18 mouse cellular contexts compared by ENCODE assay signal in the genomic region with DNA sequence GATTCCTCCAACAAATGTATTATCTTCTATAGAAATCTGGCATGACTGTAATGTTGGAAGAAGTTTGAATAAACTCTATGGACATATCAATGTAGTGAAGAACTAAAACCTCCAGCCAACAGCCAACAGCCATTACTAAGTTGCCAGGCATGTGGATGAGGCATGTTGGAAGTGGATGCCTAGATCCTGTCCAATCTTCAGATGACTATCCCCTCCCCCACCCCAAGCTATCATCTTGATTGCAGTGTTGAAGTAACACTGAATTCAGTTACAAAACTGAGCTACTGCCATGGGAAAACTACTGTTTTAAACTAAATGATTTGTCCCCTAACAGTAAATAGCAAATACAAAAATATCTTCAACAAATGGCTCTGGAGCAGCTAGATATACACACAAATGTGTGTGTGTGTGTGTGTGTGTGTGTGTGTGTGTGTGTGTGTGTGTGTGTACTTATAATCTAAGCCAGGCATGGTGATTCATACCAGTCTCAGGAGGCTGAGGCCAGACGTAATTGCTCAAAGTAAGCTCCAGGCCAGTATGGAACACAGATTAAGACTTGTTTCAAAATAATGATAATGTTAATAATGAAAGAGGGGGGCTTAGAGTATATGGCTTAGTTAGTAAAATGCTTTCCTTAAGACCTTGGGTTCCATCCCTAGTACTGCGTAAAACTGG. TPM values are rescaled to one million over a fixed set of nuclear protein-coding genes. Genes with fewer than 3 reads are reported as not detected.
"Had no signal": no experiment of that assay in that cellular context is flagged by ENCODE, and none has a peak within 500 bp of the region (broad histone marks: within the 10 kb centered on the region; RNA-seq: fewer than 3 reads in every experiment).

No protein-coding gene starts in this region.

- H3K4me3 ChIP-seq: midbrain, embryonic 10.5 days; midbrain, embryonic 12.5 days; midbrain, embryonic 15.5 days; neural tube, embryonic 13.5 days; neural tube, embryonic 15.5 days; stomach, embryonic 15.5 days had no signal

- DNase-seq: lung, adult 18-20 months; lung, embryonic 14.5 days; lung, postnatal 10 days; lung, postnatal 4 days; retina, postnatal 1 day; right cerebral cortex, adult 18-20 months; thymus, adult 2 months; thymus, postnatal 25 days had no signal

- ATAC-seq: midbrain, embryonic 15.5 days had no signal

- H3K27ac ChIP-seq: midbrain, embryonic 10.5 days; midbrain, embryonic 12.5 days; midbrain, embryonic 15.5 days; neural tube, embryonic 13.5 days; neural tube, embryonic 15.5 days; stomach, embryonic 15.5 days; stomach, postnatal 0 days had no signal

- H3K36me3 ChIP-seq: midbrain, embryonic 10.5 days; midbrain, embryonic 12.5 days; midbrain, embryonic 15.5 days; neural tube, embryonic 13.5 days; neural tube, embryonic 15.5 days; stomach, embryonic 15.5 days had no signal

- H3K9ac ChIP-seq: lung, embryonic 14.5 days; midbrain, embryonic 12.5 days; midbrain, embryonic 15.5 days; neural tube, embryonic 13.5 days; neural tube, embryonic 15.5 days; stomach, embryonic 15.5 days had no signal

- H3K4me2 ChIP-seq: lung, embryonic 14.5 days; midbrain, embryonic 12.5 days; midbrain, embryonic 15.5 days; neural tube, embryonic 13.5 days; neural tube, embryonic 15.5 days; stomach, embryonic 15.5 days had no signal

- H3K4me1 ChIP-seq: midbrain, embryonic 10.5 days; midbrain, embryonic 12.5 days; midbrain, embryonic 15.5 days; neural tube, embryonic 13.5 days; neural tube, embryonic 15.5 days; stomach, embryonic 15.5 days had no signal

- H3K9me3 ChIP-seq: midbrain, embryonic 10.5 days; midbrain, embryonic 12.5 days; midbrain, embryonic 15.5 days; neural tube, embryonic 13.5 days; neural tube, embryonic 15.5 days; stomach, embryonic 15.5 days had no signal

- H3K27me3 ChIP-seq: midbrain, embryonic 12.5 days; midbrain, embryonic 15.5 days; neural tube, embryonic 13.5 days; neural tube, embryonic 15.5 days; stomach, embryonic 15.5 days had no signal

RNA-seq across cellular contexts. Expression of gene 1700125H20Rik, which starts 17.8 kb away (rescaled TPM):
- polyA plus RNA-seq: liver, embryonic 16.5 days; lung, embryonic 16.5 days; spleen, adult 2 months; stomach, embryonic 15.5 days; stomach, postnatal 0 days; thymus, adult 2 months had no signal
